Mouse (Mus musculus) thymus, adult 18-20 months (tissue): ENCODE results near the gene Bmp2.

Source experiments
- DNase-seq, 2 experiments: peaks; one replicate each; pipeline ENCODE4 v3.0.0; 2022; ENCODE audit warnings: mixed read lengths in 2 of 2

The Bmp2 gene

DNA sequence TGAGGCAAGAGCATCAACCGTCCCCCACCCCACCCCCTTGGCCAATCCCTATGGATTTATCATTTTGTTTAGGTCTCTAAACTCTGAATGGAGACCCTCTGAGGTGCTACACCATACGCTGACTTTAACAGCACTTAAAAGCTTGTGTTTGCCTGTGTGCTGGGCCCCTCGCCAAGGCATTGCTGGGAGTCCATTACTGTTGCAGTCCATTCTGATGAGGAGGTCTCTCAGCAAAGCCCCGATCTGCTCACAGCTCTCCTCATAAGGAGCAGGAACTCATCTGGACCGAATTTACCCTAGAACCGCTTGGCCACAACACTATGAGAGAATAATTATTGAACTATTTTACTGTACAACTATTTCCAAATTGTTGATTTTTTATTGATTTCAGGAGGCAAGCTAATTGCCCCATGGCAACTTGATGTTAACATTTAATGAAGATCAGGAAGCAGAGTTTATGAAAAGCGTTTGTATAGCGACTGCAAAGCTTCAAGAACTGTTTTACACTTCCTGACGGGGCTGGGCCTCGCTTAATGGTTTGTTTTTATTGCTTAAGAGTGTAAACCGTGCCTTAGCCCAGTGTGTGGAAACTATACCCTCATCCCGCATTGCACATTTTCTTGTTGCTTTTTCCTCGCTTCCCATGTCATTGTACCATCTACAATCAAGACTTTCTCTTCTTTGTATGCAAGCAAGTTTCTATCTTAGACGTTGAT lies 14.2 kb downstream of the Bmp2 start:
- DNase-seq, result no peak

DNA sequence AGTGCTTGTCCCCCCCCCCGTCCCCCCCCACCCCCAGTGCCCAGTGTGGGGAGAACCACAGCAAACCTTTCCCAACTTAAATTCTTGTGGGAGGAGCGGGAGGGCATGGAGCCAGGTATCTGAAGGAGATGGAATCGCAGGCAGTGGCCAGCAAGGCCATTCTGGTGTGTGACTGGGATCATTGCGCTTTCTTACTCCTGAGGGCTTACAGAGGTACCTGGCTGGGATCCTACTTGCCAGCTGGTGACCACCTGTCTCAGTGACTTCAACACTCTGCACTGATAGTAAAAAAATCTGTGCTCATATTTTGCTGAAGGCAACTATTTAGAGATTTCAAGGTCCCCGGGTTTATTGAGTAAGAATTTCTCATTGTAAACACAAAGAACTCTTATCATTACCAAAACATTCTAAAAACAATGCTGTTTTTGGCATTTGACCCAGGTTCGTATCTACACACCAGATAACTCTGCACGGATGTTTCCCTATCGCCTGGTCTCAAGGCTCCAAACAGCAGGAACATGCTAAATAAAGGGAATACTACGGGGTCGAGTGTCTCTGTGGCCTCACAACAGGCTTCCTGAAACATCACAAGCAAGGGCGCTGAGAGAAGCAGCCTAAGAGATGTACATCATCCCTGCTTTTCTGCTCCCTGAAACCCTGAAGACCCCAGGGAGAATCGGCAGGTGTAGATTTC lies 39.8 kb downstream of the Bmp2 start:
- DNase-seq, result no peak
